Mouse (Mus musculus): ENCODE data around the gene Olfr231.

GRCm38 (mm10) chr1:174084031-174084430, 36.9 kb downstream of the Olfr231 start, which contains the start of gene Olfr429:
- TF ChIP-seq GATA1 (IDR thresholded peaks at IDR 0.05; ENCODE audit: borderline replicate concordance, low read length): no peak
- TF ChIP-seq FLI1 (IDR thresholded peaks at IDR 0.05; ENCODE audit: low read length): no peak
